Mouse (Mus musculus) E14TG2a.4 (cell line): ENCODE measurements around the gene Tnfrsf4.

Experiments
- CTCF ChIP-seq: conservative IDR thresholded peaks from 2 replicates; pipeline ENCODE4 v1.5.1; 2014; ENCODE audit warnings: low read length
- POU5F1 ChIP-seq: IDR thresholded peaks from 2 replicates; pipeline ENCODE4 v1.6.1; 2014; ENCODE audit warnings: low read length, borderline replicate concordance

DNA sequence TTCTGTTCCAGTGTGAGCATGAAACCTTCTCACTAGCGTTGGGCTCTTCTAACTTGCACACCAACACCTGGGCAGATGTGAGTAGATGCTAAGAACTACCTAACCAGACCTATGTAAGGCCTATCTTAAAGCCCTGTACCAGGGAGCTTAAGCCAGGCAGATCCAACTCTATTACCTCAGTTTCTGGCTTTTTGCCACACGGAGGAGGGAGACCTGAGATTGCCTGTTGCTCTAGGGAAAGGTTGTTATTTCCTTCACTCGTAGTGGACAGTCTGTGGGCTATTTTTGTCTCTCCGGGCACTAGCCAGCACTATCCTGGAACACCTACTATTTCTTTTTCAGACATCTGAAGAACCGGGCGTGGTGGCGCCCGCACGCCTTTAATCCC, 50.9 kb downstream of the Tnfrsf4 start:
- TF ChIP-seq CTCF (no peak), POU5F1 (no peak)
